Mouse (Mus musculus): ENCODE results near the gene Pex11a. TPM values are rescaled to one million over a fixed set of nuclear protein-coding genes. Genes with fewer than 3 reads are reported as not detected.

Gene Pex11a
- total RNA-seq, 2 experiments from 2014 or later = 13.3 to 16.5 TPM

Other genes starting within 250 kb of the Pex11a start
- gene Rhcg, start 125.5 kb downstream of the Pex11a start, total RNA-seq (2021) = under 1 TPM in 1 of 2 experiments, not detected in 1; 0.26 TPM
- gene Ticrr, start 82.9 kb downstream of the Pex11a start, total RNA-seq (2021) = 1 to 10 TPM; 2.0 TPM
- gene Kif7, start 27.4 kb downstream of the Pex11a start, total RNA-seq (2021) = 1 to 10 TPM; 3.2 to 3.9 TPM
- gene Plin1, start 10.2 kb downstream of the Pex11a start, total RNA-seq (2021) = 10 to 100 TPM; 24.0 to 76.0 TPM
- under 1 TPM; 0.14 to 0.15 TPM for gene Wdr93, start within 50 bp of the Pex11a start, total RNA-seq (2021)
- gene Mesp1, start 50.7 kb upstream of the Pex11a start, total RNA-seq (2021) = not detected
- gene Mesp2, start 67.6 kb upstream of the Pex11a start, total RNA-seq (2021) = under 1 TPM; 0.12 to 0.40 TPM
- gene Anpep, start 117.9 kb upstream of the Pex11a start, total RNA-seq (2021) = 10 to 100 TPM; 26.6 to 29.3 TPM
- 10 to 100 TPM; 20.5 to 24.1 TPM for gene Ap3s2, start 177.5 kb upstream of the Pex11a start, total RNA-seq (2021)
- gene Arpin, start 192.2 kb upstream of the Pex11a start, total RNA-seq (2021) = 10 to 100 TPM; 15.8 to 18.5 TPM